Mouse (Mus musculus): ENCODE results near the gene Abcd3.

Abcd3 gene

DNA sequence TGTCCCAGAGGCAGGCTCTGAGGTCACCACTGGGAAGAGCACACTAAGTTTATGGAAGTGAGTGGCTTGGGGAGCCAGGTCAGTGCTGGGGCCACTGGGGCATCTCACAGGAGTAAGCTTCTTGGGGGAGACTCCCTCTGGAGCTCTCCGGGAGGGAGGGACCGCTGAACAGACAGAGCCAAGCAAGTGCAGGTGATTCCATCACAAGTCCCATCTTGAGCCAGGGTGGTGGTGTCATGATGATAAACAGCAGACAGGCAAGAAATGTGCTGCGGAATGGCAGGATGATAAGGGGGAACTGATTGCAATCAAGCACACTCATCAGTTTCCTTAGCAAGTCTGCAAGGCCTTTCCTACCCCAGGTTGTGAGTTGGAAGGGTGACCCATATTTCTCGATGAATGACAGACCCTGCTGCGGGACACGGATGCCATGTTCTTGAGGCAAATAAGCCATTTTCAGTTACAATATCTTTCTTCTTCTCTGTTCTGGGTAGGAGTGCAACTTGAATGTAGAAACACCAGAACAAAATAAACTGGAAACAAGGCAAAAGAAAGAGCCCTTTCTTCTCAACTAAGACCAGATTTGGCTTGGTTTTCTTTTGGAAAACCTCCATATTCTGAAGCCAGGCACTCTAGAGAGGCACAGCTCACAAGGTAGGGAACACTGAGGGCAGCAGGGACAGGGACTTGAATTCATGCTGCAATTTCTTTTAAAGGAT, 99.2 kb downstream of the Abcd3 start:
- DNase-seq (ENCODE audit: low read depth, low spot score) = no peak
- H3K36me3 ChIP-seq (ENCODE audit: control insufficient read depth, insufficient read depth, low read length, poor library complexity, severe bottlenecking) = no peaks in the 10 kb centered on the region
- H3K27me3 ChIP-seq (ENCODE audit: control insufficient read depth, insufficient read depth, low read length, poor library complexity, severe bottlenecking) = no peaks in the 10 kb centered on the region

- no peaks in the 10 kb centered on the region for H3K27me3 ChIP-seq (ENCODE audit: control insufficient read depth, insufficient read depth, low read length, poor library complexity, severe bottlenecking)
- no peaks in the 10 kb centered on the region for H3K36me3 ChIP-seq (ENCODE audit: control insufficient read depth, insufficient read depth, low read length, poor library complexity, severe bottlenecking)
- DNase-seq (ENCODE audit: low read depth, low spot score) = no peak
Measured at GRCm38 (mm10) chr3:121715336-121715735, 99.8 kb downstream of the Abcd3 start.

GRCm38 (mm10) chr3:121714461-121714860, 100.6 kb downstream of the Abcd3 start:
- H3K27me3 ChIP-seq (ENCODE audit: control insufficient read depth, insufficient read depth, low read length, poor library complexity, severe bottlenecking) = no peaks in the 10 kb centered on the region
- no peak for DNase-seq (ENCODE audit: low read depth, low spot score)
- H3K36me3 ChIP-seq (ENCODE audit: control insufficient read depth, insufficient read depth, low read length, poor library complexity, severe bottlenecking) = no peaks in the 10 kb centered on the region

- DNase-seq (ENCODE audit: low read depth, low spot score) = no peak
- Histone ChIP-seq H3K27me3 (ENCODE audit: control insufficient read depth, insufficient read depth, low read length, poor library complexity, severe bottlenecking) (no peaks in the 10 kb centered on the region; the same call in 1 of the 2 replicates), H3K36me3 (ENCODE audit: control insufficient read depth, insufficient read depth, low read length, poor library complexity, severe bottlenecking) (no peaks in the 10 kb centered on the region)
Measured at GRCm38 (mm10) chr3:121713816-121714215, 101.3 kb downstream of the Abcd3 start.

GRCm38 (mm10) chr3:121713151-121713701, 101.9 kb downstream of the Abcd3 start:
- Histone ChIP-seq H3K27me3 (ENCODE audit: control insufficient read depth, insufficient read depth, low read length, poor library complexity, severe bottlenecking) (no peaks in the 10 kb centered on the region; the same call in 1 of the 2 replicates), H3K36me3 (ENCODE audit: control insufficient read depth, insufficient read depth, low read length, poor library complexity, severe bottlenecking) (no peaks in the 10 kb centered on the region)

DNA sequence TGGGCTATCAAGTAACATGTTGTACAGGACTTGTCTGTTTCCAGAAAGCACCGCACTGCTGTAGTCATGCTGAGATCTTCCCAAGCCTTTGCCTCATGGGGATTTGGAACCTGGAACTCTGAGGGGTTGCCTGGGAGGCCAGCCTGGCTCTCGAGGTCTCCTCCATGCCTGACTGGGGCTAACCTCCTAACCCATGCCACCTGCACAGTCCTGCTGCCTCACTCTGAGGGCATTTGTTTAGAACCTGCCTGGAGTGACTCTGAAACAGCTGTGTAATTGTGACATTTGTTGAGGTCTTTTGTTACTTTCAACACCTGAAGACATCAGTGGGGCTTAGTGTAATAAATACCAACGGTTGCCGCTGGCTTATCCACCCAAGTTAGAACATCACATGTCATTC, 102.9 kb downstream of the Abcd3 start:
- Histone ChIP-seq H3K27me3 (ENCODE audit: control insufficient read depth, insufficient read depth, low read length, poor library complexity, severe bottlenecking) (no peaks in the 10 kb centered on the region; the same call in 1 of the 2 replicates), H3K36me3 (ENCODE audit: control insufficient read depth, insufficient read depth, low read length, poor library complexity, severe bottlenecking) (no peaks in the 10 kb centered on the region)
- no peak for DNase-seq (ENCODE audit: low read depth, low spot score)

More at GRCm38 (mm10) chr3:121713151-121713701, 101.9 kb downstream of the Abcd3 start:
- DNase-seq (ENCODE audit: low read depth, low spot score) = no peak

DNA sequence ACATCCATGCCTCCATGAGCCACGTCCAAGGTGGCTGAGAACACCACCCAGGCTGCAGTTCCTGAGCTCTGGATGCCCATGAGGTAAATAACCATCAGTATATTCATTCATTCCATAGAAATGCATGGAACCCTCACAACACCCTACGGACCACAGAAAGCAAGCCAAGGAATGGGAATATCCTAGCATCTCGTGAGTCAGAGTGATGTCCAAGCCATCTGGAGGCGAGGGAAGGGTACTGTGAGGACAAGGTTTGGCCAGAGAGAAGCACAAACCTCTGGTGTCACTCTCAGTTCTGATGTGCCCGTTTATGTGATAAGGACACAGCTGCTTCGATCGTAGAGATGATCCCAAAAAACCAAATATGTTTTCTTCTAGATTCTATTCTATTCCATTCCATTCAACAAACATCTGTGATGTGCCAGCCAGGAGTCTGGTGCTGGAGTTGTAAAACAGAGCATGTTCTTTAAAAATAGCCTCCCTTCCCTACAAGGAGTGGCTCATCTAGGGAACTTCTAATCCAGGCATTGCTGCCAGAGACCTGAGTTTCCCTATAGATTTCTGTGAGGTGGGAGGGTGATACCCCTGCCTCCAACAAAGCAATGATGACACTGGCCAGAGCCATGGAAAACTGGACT, 104.1 kb downstream of the Abcd3 start:
- Histone ChIP-seq H3K27me3 (ENCODE audit: control insufficient read depth, insufficient read depth, low read length, poor library complexity, severe bottlenecking) (no peaks in the 10 kb centered on the region; the same call in 1 of the 2 replicates), H3K36me3 (ENCODE audit: control insufficient read depth, insufficient read depth, low read length, poor library complexity, severe bottlenecking) (no peaks in the 10 kb centered on the region)
- DNase-seq (ENCODE audit: low read depth, low spot score) = no peak

Measured in splenic B cell, adult 2 months (primary cell).